12 mouse cellular contexts compared by ENCODE assay signal in the genomic region with DNA sequence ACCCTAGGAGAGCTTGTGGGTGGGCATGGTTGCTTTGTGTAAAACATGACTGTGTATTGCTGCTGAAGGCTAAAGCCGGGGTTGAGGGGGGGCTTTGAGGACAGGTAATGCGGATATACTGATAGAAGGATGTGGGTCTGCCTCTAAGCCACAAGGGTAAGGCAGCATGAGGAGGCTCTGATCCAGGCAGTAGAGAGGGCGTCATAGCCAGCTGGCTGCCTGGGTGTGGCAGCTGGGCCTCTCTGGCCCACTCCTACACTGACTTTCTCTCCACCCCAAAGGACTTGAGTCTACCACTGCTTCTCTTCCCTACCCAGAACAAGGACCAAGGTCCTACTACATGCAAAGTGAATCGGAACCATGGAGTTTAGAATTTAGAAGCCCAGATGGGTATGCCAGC. TPM values are rescaled to one million over a fixed set of nuclear protein-coding genes. Genes with fewer than 3 reads are reported as not detected.
DNase-seq lines count a peak whose midpoint lies in the region; ATAC-seq lines count a peak whose summit lies in the region.
"Had no signal": no experiment of that assay in that cellular context is flagged by ENCODE, and none has a peak within 500 bp of the region (broad histone marks: within the 10 kb centered on the region; RNA-seq: fewer than 3 reads in every experiment).

No protein-coding gene starts in this region.

- no peaks in the 10 kb centered on the region for H3K36me3 ChIP-seq in hindbrain, embryonic 14.5 days (replicated peaks; ENCODE audit: control insufficient read depth, insufficient read depth)
- no peaks in the 10 kb centered on the region for H3K36me3 ChIP-seq in hindbrain, embryonic 11.5 days (ENCODE audit: control insufficient read depth, insufficient read depth, low read length)
- no peaks in the 10 kb centered on the region for H3K36me3 ChIP-seq in neural tube, embryonic 13.5 days
- no peaks in the 10 kb centered on the region for H3K36me3 ChIP-seq in intestine, embryonic 16.5 days (ENCODE audit: control insufficient read depth, insufficient read depth, low read length)
- H3K36me3 ChIP-seq: midbrain, embryonic 10.5 days had no signal

- no peaks in the 10 kb centered on the region for H3K4me1 ChIP-seq in hindbrain, embryonic 14.5 days (replicated peaks; ENCODE audit: control insufficient read depth, insufficient read depth, low read length)
- no peaks in the 10 kb centered on the region for H3K4me1 ChIP-seq in hindbrain, embryonic 11.5 days (replicated peaks; ENCODE audit: control insufficient read depth, insufficient read depth, low read length)
- H3K4me1 ChIP-seq in neural tube, embryonic 13.5 days (replicated peaks): no peaks in the 10 kb centered on the region
- no peaks in the 10 kb centered on the region for H3K4me1 ChIP-seq in intestine, embryonic 16.5 days (ENCODE audit: control insufficient read depth, insufficient read depth, low read length)

- DNase-seq in hindbrain, embryonic 14.5 days (ENCODE audit: low spot score): no peak
- no peak for DNase-seq in hindbrain, embryonic 11.5 days (ENCODE audit: low spot score)
- no peak for DNase-seq in neural tube, embryonic 10.5 days (ENCODE audit: extremely low spot score, low spot score)
- no peak for DNase-seq in adrenal gland, adult 18-20 months (ENCODE audit: low spot score in 2 of 2)
- DNase-seq: gastrocnemius, postnatal 25 days; thymus, adult 2 months had no signal

- no peak for ATAC-seq in hindbrain, embryonic 14.5 days (ENCODE audit: low FRiP score)
- no peak for ATAC-seq in hindbrain, embryonic 11.5 days (ENCODE audit: low FRiP score)
- no peak for ATAC-seq in neural tube, embryonic 13.5 days (ENCODE audit: low read depth)
- no peak for ATAC-seq in intestine, embryonic 16.5 days
- no peak for ATAC-seq in activated CD4-positive, CD25-positive, alpha-beta regulatory T cell, adult 4 months

- 82% methylated on average over 4 of the region's 4 CpGs for WGBS in hindbrain, embryonic 14.5 days
- 92% methylated on average over 3 of the region's 4 CpGs for WGBS in hindbrain, embryonic 11.5 days
- 92% methylated on average over 4 of the region's 4 CpGs for WGBS in neural tube, embryonic 13.5 days
- 88% methylated on average over 4 of the region's 4 CpGs for WGBS in intestine, embryonic 16.5 days

- no peak overlapping the region for H3K27ac ChIP-seq in hindbrain, embryonic 14.5 days
- no peak overlapping the region for H3K27ac ChIP-seq in hindbrain, embryonic 11.5 days (ENCODE audit: low read depth, low read length)
- H3K27ac ChIP-seq in neural tube, embryonic 13.5 days (replicated peaks): no peak overlapping the region
- H3K27ac ChIP-seq in intestine, embryonic 16.5 days (ENCODE audit: low read length): no peak overlapping the region
- H3K27ac ChIP-seq: midbrain, embryonic 10.5 days had no signal

- no peaks in the 10 kb centered on the region; the same call in 1 of the 2 replicates for H3K27me3 ChIP-seq in hindbrain, embryonic 14.5 days (ENCODE audit: control insufficient read depth, insufficient read depth, low read length)
- peaks cover 2% of the 10 kb centered on the region; the same call in 1 of the 2 replicates for H3K27me3 ChIP-seq in hindbrain, embryonic 11.5 days (ENCODE audit: control insufficient read depth, insufficient read depth, low read length)
- no peaks in the 10 kb centered on the region for H3K27me3 ChIP-seq in neural tube, embryonic 13.5 days
- H3K27me3 ChIP-seq in intestine, embryonic 16.5 days (replicated peaks; ENCODE audit: control insufficient read depth, insufficient read depth, low read length): 0 out of 2 replicates have a peak, but pooled peaks cover 8% of the 10 kb centered on the region

- no peaks in the 10 kb centered on the region for H3K9me3 ChIP-seq in hindbrain, embryonic 14.5 days (ENCODE audit: control insufficient read depth, low read length)
- no peaks in the 10 kb centered on the region for H3K9me3 ChIP-seq in hindbrain, embryonic 11.5 days (ENCODE audit: control insufficient read depth, low read length)
- no peaks in the 10 kb centered on the region for H3K9me3 ChIP-seq in neural tube, embryonic 13.5 days
- H3K9me3 ChIP-seq in intestine, embryonic 16.5 days (ENCODE audit: control insufficient read depth, low read length): no peaks in the 10 kb centered on the region
- H3K9me3 ChIP-seq: midbrain, embryonic 10.5 days had no signal

- H3K9ac ChIP-seq in hindbrain, embryonic 14.5 days: no peak overlapping the region
- H3K9ac ChIP-seq in hindbrain, embryonic 11.5 days (ENCODE audit: low read depth, low read length): no peak overlapping the region
- H3K9ac ChIP-seq in neural tube, embryonic 13.5 days: no peak overlapping the region
- no peak overlapping the region for H3K9ac ChIP-seq in intestine, embryonic 16.5 days (ENCODE audit: low read depth, low read length)

- 0 out of 2 replicates have a peak overlapping the region, but pooled peaks have one; percentile 24 for H3K4me2 ChIP-seq in hindbrain, embryonic 14.5 days (replicated peaks)
- no peak overlapping the region for H3K4me2 ChIP-seq in hindbrain, embryonic 11.5 days (replicated peaks; ENCODE audit: low read depth, low read length)
- peak overlapping the region; percentile 37 for H3K4me2 ChIP-seq in neural tube, embryonic 13.5 days
- H3K4me2 ChIP-seq in intestine, embryonic 16.5 days (ENCODE audit: low read depth, low read length): peak overlapping the region; percentile 47

- H3K4me3 ChIP-seq in hindbrain, embryonic 14.5 days (replicated peaks; ENCODE audit: low read length): no peak overlapping the region
- no peak overlapping the region for H3K4me3 ChIP-seq in hindbrain, embryonic 11.5 days (ENCODE audit: low read depth, low read length)
- H3K4me3 ChIP-seq in neural tube, embryonic 13.5 days: 0 out of 2 replicates have a peak overlapping the region, but pooled peaks have one; percentile 23
- H3K4me3 ChIP-seq in intestine, embryonic 16.5 days (ENCODE audit: low read length): peak overlapping the region; percentile 44; the same call in 1 of the 2 replicates
- H3K4me3 ChIP-seq: midbrain, embryonic 10.5 days had no signal

RNA-seq across cellular contexts. Expression of gene Bgn, which starts 1.5 kb away (rescaled TPM):
- 35.0 and 40.7 TPM in 2 replicates for polyA plus RNA-seq in hindbrain, embryonic 14.5 days (2014; fragmentation: Nextera tagmentation; extraction: Ambion mirVana)
- 38.8 and 53.1 TPM in 2 replicates for polyA plus RNA-seq in hindbrain, embryonic 11.5 days (2014; fragmentation: Nextera tagmentation; extraction: Ambion mirVana)
- polyA plus RNA-seq in neural tube, embryonic 13.5 days (2015; fragmentation: Nextera tagmentation; extraction: Ambion mirVana): 32.8 and 35.2 TPM in 2 replicates
- 48.1 and 54.3 TPM in 2 replicates for polyA plus RNA-seq in intestine, embryonic 16.5 days (2015; fragmentation: Nextera tagmentation; extraction: Ambion mirVana)
- not detected for polyA plus RNA-seq in activated CD4-positive, CD25-positive, alpha-beta regulatory T cell, adult 4 months (2017; shearing (Covaris generic))
- total RNA-seq in adrenal gland, adult 18-20 months (2021): 100 to 1,000 TPM; 221 to 292 TPM

RNA-seq across cellular contexts. Expression of gene Atp2b3, which starts 18.0 kb away (rescaled TPM):
- 8.4 and 9.5 TPM in 2 replicates for polyA plus RNA-seq in hindbrain, embryonic 14.5 days (2014; fragmentation: Nextera tagmentation; extraction: Ambion mirVana)
- 0.66 and 0.84 TPM in 2 replicates for polyA plus RNA-seq in hindbrain, embryonic 11.5 days (2014; fragmentation: Nextera tagmentation; extraction: Ambion mirVana)
- 3.2 and 3.7 TPM in 2 replicates for polyA plus RNA-seq in neural tube, embryonic 13.5 days (2015; fragmentation: Nextera tagmentation; extraction: Ambion mirVana)
- 0.18 and 0.32 TPM in 2 replicates for polyA plus RNA-seq in intestine, embryonic 16.5 days (2015; fragmentation: Nextera tagmentation; extraction: Ambion mirVana)
- polyA plus RNA-seq in activated CD4-positive, CD25-positive, alpha-beta regulatory T cell, adult 4 months (2017; shearing (Covaris generic)): not detected
- total RNA-seq in adrenal gland, adult 18-20 months (2021): 10 to 100 TPM; 42.1 to 52.8 TPM

RNA-seq across cellular contexts. Expression of gene Haus7, which starts 26.0 kb away (rescaled TPM):
- polyA plus RNA-seq in hindbrain, embryonic 14.5 days (2014; fragmentation: Nextera tagmentation; extraction: Ambion mirVana): 59.8 and 66.9 TPM in 2 replicates
- polyA plus RNA-seq in hindbrain, embryonic 11.5 days (2014; fragmentation: Nextera tagmentation; extraction: Ambion mirVana): 76.9 and 77.6 TPM in 2 replicates
- polyA plus RNA-seq in neural tube, embryonic 13.5 days (2015; fragmentation: Nextera tagmentation; extraction: Ambion mirVana): 59.9 and 64.1 TPM in 2 replicates
- polyA plus RNA-seq in intestine, embryonic 16.5 days (2015; fragmentation: Nextera tagmentation; extraction: Ambion mirVana): 47.5 and 60.3 TPM in 2 replicates
- 10 to 100 TPM; 33.0 to 34.5 TPM for polyA plus RNA-seq in activated CD4-positive, CD25-positive, alpha-beta regulatory T cell, adult 4 months (2017; shearing (Covaris generic))
- total RNA-seq in adrenal gland, adult 18-20 months (2021): 10 to 100 TPM; 20.7 to 27.4 TPM

RNA-seq across cellular contexts. Expression of gene Trex2, which starts 49.7 kb away (rescaled TPM):
- polyA plus RNA-seq in hindbrain, embryonic 14.5 days (2014; fragmentation: Nextera tagmentation; extraction: Ambion mirVana): not detected in 2 replicates
- polyA plus RNA-seq in hindbrain, embryonic 11.5 days (2014; fragmentation: Nextera tagmentation; extraction: Ambion mirVana): not detected in 2 replicates
- not detected in 2 replicates for polyA plus RNA-seq in neural tube, embryonic 13.5 days (2015; fragmentation: Nextera tagmentation; extraction: Ambion mirVana)
- not detected in 2 replicates for polyA plus RNA-seq in intestine, embryonic 16.5 days (2015; fragmentation: Nextera tagmentation; extraction: Ambion mirVana)
- polyA plus RNA-seq in activated CD4-positive, CD25-positive, alpha-beta regulatory T cell, adult 4 months (2017; shearing (Covaris generic)): not detected
- not detected for total RNA-seq in adrenal gland, adult 18-20 months (2021)
- total RNA-seq: gastrocnemius, postnatal 25 days; left cerebral cortex, postnatal 25 days had no signal
- polyA plus RNA-seq: midbrain, embryonic 10.5 days; neural tube, embryonic 14.5 days had no signal

Comparison
In these comparisons a context has a peak if more than half of its experiments do, and no peak if none do; other contexts are left out.
1. H3K4me3 ChIP-seq: peak in neural tube, embryonic 13.5 days (single experiment) and intestine, embryonic 16.5 days (single experiment); none in hindbrain, embryonic 14.5 days (single experiment) and hindbrain, embryonic 11.5 days (single experiment).
2. RNA of gene Bgn, which starts 1.5 kb away (polyA plus RNA-seq): 38.8 to 53.1 TPM in hindbrain, embryonic 11.5 days, 48.1 to 54.3 TPM in intestine, embryonic 16.5 days, 35.0 to 40.7 TPM in hindbrain, embryonic 14.5 days and 32.8 to 35.2 TPM in neural tube, embryonic 13.5 days; not detected in activated CD4-positive, CD25-positive, alpha-beta regulatory T cell, adult 4 months; every median in the first group is over 10 times any median in the second.